Mouse (Mus musculus): ENCODE measurements around the gene Tacr1.

DNA sequence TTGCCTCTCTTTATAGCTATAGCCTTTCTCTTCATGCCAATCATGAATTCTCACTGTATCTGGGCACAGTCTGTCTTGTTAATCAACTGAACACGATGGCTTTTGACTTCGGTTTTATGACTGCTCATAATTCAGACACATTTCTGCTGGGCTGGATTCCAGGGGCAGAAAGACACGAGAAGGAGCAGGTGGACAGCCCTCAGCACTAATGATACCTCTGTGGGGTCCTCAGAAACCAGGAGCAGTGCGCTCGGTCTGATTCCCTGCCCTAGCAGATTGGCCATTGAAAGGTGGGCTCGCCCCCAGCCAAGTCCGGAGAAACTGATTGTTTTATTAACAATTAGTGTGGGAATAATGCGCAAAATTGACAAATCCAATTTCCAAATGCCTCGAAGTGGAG is 201.1 kb downstream of the Tacr1 start:
- TF ChIP-seq CTCF (conservative IDR thresholded peaks at IDR 0.05; ENCODE audit: insufficient read depth, insufficient read length, low read depth, low read length): no peak
- no peak for TF ChIP-seq POLR2A (IDR thresholded peaks at IDR 0.05; ENCODE audit: low read depth, low read length)

All from kidney, adult 2 months (tissue).